Mouse (Mus musculus) layer of hippocampus, postnatal 25 days (tissue): Measurements from ENCODE around the gene Rassf5. TPM values are rescaled to one million over a fixed set of nuclear protein-coding genes. Genes with fewer than 3 reads are reported as not detected.
A peak's percentile ranks its signal among the peaks of the same experiment; 100 is the strongest.
"Not testable (repeated sequence)": the region's sequence is repeated elsewhere in the genome, so short reads cannot be mapped to it uniquely, and the experiment has no call there.

Source experiments
- DNase-seq, 2 experiments: peaks; one replicate each; pipeline ENCODE4 v3.0.0; 2022; ENCODE audit warnings: mixed read lengths in 2 of 2, low spot score in 1 of 2; ENCODE audit errors: extremely low spot score in 1 of 2
- total RNA-seq, 2 experiments: library from RNA; stranded (reverse); gene quantifications; 2 replicates each; pipeline ENCODE4 v1.2.3; 2021

The Rassf5 gene
- total RNA-seq, 2 experiments from 2014 or later, result 18.8 to 21.4 TPM

DNA sequence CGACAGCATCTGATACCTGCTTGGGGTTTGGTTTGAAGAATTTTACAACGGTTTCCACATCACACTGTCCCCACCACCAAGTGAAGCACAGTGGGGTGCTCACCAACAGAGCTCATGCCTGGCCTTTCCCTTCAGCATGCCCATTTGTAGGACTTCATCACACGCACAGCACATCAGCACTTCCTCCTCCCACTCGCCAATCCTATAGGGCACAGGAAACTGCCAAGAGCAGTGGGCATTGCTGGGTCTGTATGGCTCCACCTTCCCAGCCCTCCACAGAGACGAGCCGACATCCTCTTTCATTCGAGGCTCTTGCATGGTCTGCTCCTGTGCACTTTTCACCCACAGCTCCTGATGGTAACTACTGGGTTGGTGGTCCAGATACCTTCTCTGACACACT lies 61.9 kb downstream of the Rassf5 start:
- DNase-seq, result no peak

- DNase-seq, result peak; percentile 58 to 84
Observed at GRCm38 (mm10) chr1:131181642-131182527, 63.2 kb downstream of the Rassf5 start.

GRCm38 (mm10) chr1:131180386-131180785 lies 64.7 kb downstream of the Rassf5 start:
- DNase-seq, result no peak

GRCm38 (mm10) chr1:131178083-131178482 lies 67.0 kb downstream of the Rassf5 start:
- DNase-seq, result no peak

- DNase-seq, result no peak
Observed at GRCm38 (mm10) chr1:131177249-131177648, 67.8 kb downstream of the Rassf5 start.

DNA sequence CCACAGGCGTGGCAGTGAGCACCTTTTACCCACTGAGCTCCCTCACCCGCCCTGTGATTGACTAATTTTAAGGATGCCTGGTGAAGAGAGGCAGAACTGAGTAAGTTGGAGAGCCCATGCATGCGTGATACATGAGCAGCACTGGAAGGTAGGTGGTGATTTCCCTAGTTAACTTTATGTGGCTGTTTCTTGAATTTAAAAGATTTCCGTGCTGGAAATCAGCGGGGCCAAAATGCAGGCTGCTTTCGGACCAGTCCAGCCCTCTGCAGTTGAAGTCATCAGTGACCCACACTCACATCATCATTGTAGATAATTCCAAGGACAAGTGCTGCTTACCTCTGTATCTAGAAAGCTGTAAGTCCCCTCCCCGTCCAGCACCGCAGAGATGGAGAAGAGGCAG lies 69.2 kb downstream of the Rassf5 start:
- no peak for DNase-seq

- no peak for DNase-seq
Observed at GRCm38 (mm10) chr1:131175189-131175588, 69.9 kb downstream of the Rassf5 start.

- DNase-seq, result no peak
Observed at GRCm38 (mm10) chr1:131174299-131174861, 70.7 kb downstream of the Rassf5 start.

DNA sequence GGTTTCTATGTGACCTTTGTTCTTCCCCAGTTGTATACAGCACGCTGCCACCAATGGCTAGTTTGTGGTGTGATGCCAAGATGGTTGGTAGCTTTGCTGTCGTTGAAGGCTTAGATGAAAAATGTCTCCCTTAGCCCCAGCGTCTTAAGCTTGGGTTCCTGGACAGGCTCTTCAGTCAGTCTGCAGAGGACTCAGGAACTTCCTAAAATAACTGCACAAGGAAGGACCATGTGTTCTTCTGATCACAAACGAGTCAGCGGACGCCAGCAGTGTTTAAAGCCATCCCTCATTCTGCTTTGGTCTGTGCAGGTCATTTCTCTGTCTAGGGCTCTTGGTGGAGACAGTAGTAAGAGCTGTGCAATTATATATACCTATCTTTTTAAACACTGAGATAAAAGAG lies 71.2 kb downstream of the Rassf5 start:
- DNase-seq, result no peak

DNA sequence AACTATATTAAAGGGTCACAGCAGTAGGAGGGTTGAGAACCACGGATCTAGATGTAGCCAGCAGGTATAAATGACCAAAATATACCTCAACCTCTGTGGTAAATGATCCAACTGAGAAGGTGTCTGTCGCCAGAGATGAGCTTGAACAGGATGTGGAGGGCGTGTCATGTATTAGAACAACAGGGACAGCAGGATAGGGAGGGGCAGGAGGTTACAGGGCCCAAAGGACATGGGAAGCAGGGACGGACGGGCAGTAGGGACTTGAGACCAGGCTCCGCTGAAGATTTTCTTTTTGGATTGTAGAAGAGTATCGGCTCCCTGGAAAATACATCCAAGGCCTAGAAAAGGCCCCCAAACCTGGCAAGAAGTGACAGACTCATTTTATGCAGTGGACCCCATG lies 72.1 kb downstream of the Rassf5 start:
- DNase-seq, result no peak

DNA sequence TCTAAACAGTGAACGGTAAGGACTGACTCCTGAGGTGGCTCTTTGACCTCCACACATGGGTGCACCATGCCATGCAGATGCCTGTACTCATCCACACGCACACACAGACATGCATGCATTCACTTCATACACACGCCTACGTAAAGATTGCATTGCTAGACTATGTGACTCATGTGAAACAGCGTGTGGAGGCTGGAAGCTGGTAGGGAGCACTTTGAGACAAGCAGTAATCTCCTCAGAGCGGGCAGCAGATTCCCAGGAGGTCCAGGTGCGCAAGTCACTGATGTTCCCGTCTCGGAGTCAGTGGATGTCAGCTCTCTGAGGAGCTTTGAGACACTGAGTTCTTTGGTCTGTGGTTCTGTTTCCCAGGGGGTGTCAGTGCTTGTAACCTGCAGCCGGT lies 77.4 kb downstream of the Rassf5 start:
- DNase-seq, result no peak

DNA sequence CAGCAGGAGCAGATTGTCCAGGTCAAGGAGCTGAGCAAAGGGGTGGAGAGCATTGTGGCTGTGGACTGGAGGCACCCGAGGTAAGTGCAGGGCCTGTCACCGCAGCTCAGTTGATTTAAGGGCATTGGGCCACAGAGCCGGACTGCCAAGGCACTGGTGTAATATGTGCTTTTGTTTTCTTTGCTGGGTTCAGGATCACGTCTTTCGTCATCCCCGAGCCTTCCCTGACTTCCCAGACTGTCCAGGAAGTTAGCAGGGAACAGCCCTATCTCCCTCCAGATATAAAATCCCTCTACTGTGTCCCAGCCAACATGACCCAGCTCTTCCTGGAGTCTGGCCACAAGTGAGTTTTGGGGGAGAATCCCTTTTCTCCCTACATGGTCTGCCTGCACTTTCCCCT lies 80.6 kb downstream of the Rassf5 start:
- DNase-seq, result no peak

GRCm38 (mm10) chr1:131161091-131161490 lies 84.0 kb downstream of the Rassf5 start:
- DNase-seq, result no peak

- DNase-seq, result not testable (repeated sequence)
Observed at GRCm38 (mm10) chr1:131159573-131160327, 85.3 kb downstream of the Rassf5 start.

DNA sequence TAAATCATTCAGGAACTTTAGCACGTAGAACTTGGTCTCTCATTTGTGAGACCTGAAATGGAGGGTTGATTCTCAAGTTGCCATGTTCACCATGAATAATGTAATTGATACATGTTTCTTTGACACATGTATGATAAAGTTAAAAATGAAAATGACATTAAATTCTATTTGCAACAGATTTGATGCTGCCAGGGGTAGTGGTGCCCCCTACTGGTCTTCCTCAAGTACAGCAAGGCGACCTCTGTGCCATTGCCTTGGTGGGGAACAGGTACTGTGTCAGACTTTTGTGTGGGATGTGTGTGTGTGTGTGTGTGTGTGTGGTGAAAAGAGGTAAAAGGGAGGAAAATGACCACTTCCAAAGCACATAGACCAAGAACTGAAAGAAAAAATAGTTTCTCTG lies 89.6 kb downstream of the Rassf5 start:
- peak in 1 of 2 experiments; percentile 56 for DNase-seq

DNA sequence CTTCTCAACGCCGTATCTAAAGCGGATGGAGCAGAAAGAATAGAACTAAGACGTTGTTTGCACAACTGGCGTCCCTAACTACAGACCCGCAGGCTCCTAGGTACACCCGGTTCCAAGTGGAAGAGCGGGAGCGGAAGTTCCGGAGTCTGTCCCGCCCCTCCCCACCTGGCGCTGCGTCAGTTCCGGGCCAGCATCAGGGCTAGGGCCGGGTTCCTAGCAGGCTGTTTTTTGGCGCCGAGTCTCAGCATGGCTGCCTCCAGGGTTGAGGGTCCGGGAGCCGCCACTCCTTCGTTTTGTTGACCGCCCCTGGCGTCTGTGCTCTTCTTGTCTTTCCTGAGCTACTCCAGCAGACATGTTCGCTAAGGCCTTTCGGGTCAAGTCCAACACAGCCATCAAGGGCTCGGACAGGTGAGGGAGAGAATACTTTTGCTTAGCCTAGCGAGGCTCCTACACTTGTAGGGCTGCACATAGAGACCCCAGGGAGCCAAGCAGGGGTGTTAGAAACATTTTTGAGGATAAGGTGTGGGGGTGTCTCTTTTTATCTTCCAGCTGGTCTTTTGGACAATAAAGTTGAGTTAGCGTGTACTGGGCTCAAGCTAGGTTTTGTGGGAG lies 91.9 kb downstream of the Rassf5 start, which contains the start of gene Eif2d:
Gene Eif2d (plus strand): TSS at position 164 of the 612 bp plus-strand sequence.
- DNase-seq, result peak; percentile 71 to 83

DNA sequence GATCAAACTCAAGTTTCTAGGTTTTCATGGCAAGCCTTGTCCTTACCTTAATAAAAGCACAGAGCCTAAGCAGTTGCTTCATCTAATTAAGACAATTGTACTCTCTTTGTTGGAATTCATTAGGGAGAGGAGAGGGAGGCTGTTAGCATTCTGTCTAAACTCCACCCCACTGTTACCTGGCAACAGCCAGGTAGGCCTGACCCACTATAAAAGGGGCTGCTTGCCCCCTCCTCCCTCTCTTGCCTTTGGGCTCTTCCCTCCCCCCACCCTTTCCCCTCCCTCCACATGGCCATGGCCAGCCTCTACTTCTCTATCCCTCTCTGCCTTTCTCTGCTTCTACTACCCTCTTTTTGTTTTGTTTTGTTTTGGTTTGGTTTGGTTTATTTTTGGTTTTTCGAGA lies 95.6 kb downstream of the Rassf5 start:
- no peak for DNase-seq

GRCm38 (mm10) chr1:131146181-131146614 lies 98.9 kb downstream of the Rassf5 start:
- DNase-seq, result no peak

- DNase-seq, result not testable (repeated sequence)
Observed at GRCm38 (mm10) chr1:131145222-131145621, 99.8 kb downstream of the Rassf5 start.

DNA sequence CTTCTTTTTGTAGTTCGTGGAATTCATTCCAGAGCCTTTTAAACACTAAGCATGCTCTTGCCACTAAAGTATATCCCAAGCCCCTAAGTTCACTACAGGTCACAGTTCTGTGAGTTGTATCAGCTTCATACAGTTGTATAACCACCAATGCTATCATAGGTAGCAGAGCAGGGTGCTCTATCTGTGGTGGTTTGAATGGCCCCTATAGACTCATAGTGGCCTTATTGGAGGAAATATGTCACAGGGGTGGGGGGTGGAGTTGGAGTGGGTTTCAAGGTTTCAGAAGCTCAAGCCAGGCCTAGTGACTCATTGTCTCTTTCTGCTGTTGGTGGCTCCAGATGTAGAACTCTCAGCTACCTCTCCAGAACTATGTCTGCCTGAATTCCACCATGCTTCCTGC lies 102.6 kb downstream of the Rassf5 start:
- no peak for DNase-seq

GRCm38 (mm10) chr1:131141449-131141848 lies 103.6 kb downstream of the Rassf5 start:
- DNase-seq, result no peak
